Mouse (Mus musculus): ENCODE measurements around the gene Patz1.

The Patz1 gene

DNA sequence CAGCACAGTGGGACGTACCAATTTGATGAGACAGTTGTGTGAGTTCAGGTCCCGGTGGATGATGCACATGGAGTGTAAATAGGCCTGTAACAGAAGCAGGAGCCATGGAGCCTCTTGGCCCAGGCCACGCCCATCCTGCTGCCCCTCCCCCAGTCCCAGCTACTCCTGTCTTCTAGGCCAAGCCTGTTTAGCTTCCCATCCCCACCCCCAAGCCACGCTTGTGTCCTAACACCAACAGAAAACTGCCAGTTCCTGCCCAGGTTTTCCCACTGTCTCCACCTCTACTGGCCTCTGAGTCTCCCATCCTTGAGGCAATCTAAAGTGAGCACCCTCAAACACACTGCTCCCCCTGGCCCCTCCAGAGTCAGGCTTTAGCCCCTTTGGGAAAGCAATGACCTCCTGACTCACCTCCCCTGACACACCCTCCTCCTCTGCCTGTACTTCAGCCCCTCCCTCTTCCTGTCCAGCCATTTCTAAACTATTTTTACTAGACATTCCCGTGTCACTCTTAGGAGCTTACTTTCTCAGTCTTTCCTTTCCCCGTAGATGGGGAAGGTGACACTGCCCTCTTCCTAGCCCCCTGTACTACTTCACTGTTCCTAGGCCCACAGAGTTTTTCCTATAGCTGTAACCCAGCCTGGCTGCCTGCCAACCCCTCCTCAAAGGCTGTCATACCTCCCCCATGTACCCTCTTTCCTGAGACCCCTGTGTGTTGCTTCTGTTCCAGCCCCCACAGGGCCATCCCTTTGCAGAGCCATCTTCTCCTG is 60.1 kb downstream of the Patz1 start:
- Histone ChIP-seq H3K36me3 (ENCODE audit: control insufficient read depth, insufficient read depth, low read length, poor library complexity, severe bottlenecking) (peaks cover 7% of the 10 kb centered on the region), H3K27me3 (ENCODE audit: control insufficient read depth, insufficient read depth, low read length, poor library complexity, severe bottlenecking) (no peaks in the 10 kb centered on the region)
- no peak for DNase-seq (ENCODE audit: low read depth, low spot score)

- peaks cover 4% of the 10 kb centered on the region for H3K36me3 ChIP-seq (ENCODE audit: control insufficient read depth, insufficient read depth, low read length, poor library complexity, severe bottlenecking)
- no peaks in the 10 kb centered on the region for H3K27me3 ChIP-seq (ENCODE audit: control insufficient read depth, insufficient read depth, low read length, poor library complexity, severe bottlenecking)
- DNase-seq (ENCODE audit: low read depth, low spot score) = no peak
These were observed 60.6 kb downstream of the Patz1 start for GRCm38 (mm10) chr11:3349343-3349695.

- Histone ChIP-seq H3K36me3 (ENCODE audit: control insufficient read depth, insufficient read depth, low read length, poor library complexity, severe bottlenecking) (peaks cover 4% of the 10 kb centered on the region; the same call in 1 of the 2 replicates), H3K27me3 (ENCODE audit: control insufficient read depth, insufficient read depth, low read length, poor library complexity, severe bottlenecking) (no peaks in the 10 kb centered on the region)
- no peak for DNase-seq (ENCODE audit: low read depth, low spot score)
These were observed 63.5 kb downstream of the Patz1 start for GRCm38 (mm10) chr11:3352131-3352530.

- peaks cover 4% of the 10 kb centered on the region; the same call in 1 of the 2 replicates for H3K36me3 ChIP-seq (ENCODE audit: control insufficient read depth, insufficient read depth, low read length, poor library complexity, severe bottlenecking)
- H3K27me3 ChIP-seq (ENCODE audit: control insufficient read depth, insufficient read depth, low read length, poor library complexity, severe bottlenecking) = no peaks in the 10 kb centered on the region
- DNase-seq (ENCODE audit: low read depth, low spot score) = no peak
These were observed 64.4 kb downstream of the Patz1 start for GRCm38 (mm10) chr11:3352990-3353585.

Measured in splenic B cell, adult 2 months (primary cell).